ENCODE assay signal across 9 mouse cellular contexts in the genomic region with DNA sequence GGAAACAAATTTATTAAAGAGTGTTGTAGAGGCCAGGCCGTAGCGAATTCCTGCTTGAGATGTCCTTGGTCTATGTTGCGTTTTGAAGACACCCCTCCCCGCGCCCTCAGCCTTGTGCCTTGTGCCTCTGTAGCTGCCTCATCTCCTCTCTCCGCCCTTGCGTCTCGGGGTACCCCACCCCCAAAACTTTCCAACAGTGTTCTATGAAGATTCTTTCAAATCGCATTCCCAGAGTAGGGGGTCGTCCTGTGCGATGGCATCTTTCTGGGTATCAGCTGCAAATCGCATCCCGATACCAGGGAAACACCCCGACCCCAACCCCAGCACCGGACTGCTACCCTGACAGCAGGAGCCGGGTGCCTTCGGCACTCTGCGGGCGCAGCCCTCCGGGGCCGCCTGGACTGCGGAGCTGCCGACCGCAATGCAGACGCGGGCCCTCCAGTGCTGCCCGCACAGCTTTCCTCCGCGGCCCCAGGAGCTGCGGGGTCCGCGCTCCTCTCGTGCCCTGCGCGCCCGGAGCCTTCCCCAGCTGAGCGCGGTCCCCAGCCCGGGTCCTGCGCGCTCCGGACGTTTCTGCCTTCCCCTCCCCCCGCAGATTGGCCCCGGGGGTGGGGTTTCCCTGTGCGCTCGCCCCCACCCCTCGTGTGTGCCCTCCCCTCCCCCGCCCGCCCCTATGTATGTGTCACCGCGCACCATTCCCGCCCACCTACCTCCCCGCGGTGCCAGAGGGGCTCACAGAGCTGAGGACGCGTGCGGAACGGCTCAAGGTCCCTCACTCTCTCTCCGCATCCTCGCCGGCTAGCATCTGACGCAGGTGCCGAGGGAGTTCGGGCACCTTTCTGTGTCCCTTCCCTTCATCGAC. TPM values are rescaled to one million over a fixed set of nuclear protein-coding genes. Genes with fewer than 3 reads are reported as not detected.
A peak's percentile ranks its signal among the peaks of the same experiment; 100 is the strongest.
DNase-seq lines count a peak whose midpoint lies in the region; ATAC-seq and TF ChIP-seq lines count a peak whose summit lies in the region.
"Had no signal": no experiment of that assay in that cellular context is flagged by ENCODE, and none has a peak within 500 bp of the region (broad histone marks: within the 10 kb centered on the region; RNA-seq: fewer than 3 reads in every experiment).

No protein-coding gene starts in this region.

- peak; percentile 22 to 47 for DNase-seq in layer of hippocampus, postnatal 10 days (ENCODE audit: low spot score in 2 of 2)
- DNase-seq in layer of hippocampus, adult 18-20 months (ENCODE audit: low spot score in 2 of 2), result no peak
- peak; percentile 12 for DNase-seq in adrenal gland, postnatal 14 days
- peak; percentile 42 for DNase-seq in forebrain, embryonic 14.5 days (ENCODE audit: low spot score)
- peak; percentile 61 for DNase-seq in midbrain, embryonic 14.5 days
- DNase-seq in left cerebral cortex, adult 9 months (ENCODE audit: low spot score in 2 of 2), result no peak
- no peak for DNase-seq in gastrocnemius, adult 18-20 months (ENCODE audit: low spot score)
- DNase-seq in lung, adult 2 months, result no peak

- H3K4me1 ChIP-seq in forebrain, embryonic 14.5 days (ENCODE audit: control insufficient read depth, insufficient read depth, low read length), result peaks cover 4% of the 10 kb centered on the region; the same call in 1 of the 2 replicates
- no peaks in the 10 kb centered on the region for H3K4me1 ChIP-seq in midbrain, embryonic 14.5 days (ENCODE audit: control insufficient read depth, insufficient read depth, low read length)
- H3K4me1 ChIP-seq in lung, adult 2 months (ENCODE audit: control insufficient read depth, insufficient read depth, low read length), result no peaks in the 10 kb centered on the region

- peaks cover 45% of the 10 kb centered on the region for H3K27me3 ChIP-seq in forebrain, embryonic 14.5 days (replicated peaks; ENCODE audit: control insufficient read depth, insufficient read depth, low read length)
- H3K27me3 ChIP-seq in midbrain, embryonic 14.5 days (ENCODE audit: control insufficient read depth, insufficient read depth, low read length), result peaks cover 46% of the 10 kb centered on the region

- no peak overlapping the region for H3K27ac ChIP-seq in forebrain, embryonic 14.5 days (ENCODE audit: low read depth, low read length)
- no peak overlapping the region for H3K27ac ChIP-seq in midbrain, embryonic 14.5 days (replicated peaks; ENCODE audit: low read depth, low read length)
- H3K27ac ChIP-seq: macrophage had no signal

- 1% methylated on average over 51 of the region's 66 CpGs for WGBS in forebrain, embryonic 14.5 days
- 1% methylated on average over 66 of the region's 66 CpGs for WGBS in midbrain, embryonic 14.5 days
- WGBS in lung, adult 2 months, result 4% methylated on average over 66 of the region's 66 CpGs

- H3K36me3 ChIP-seq in forebrain, embryonic 14.5 days (ENCODE audit: control insufficient read depth, insufficient read depth, low read length), result no peaks in the 10 kb centered on the region
- H3K36me3 ChIP-seq in midbrain, embryonic 14.5 days (ENCODE audit: control insufficient read depth, insufficient read depth, low read length), result no peaks in the 10 kb centered on the region

- peak overlapping the region; percentile 95 for H3K4me2 ChIP-seq in forebrain, embryonic 14.5 days (ENCODE audit: low read length)
- H3K4me2 ChIP-seq in midbrain, embryonic 14.5 days (ENCODE audit: low read length), result peak overlapping the region; percentile 98

- peak; percentile 71 for ATAC-seq in forebrain, embryonic 14.5 days
- no peak; the same call in 1 of the 2 replicates for ATAC-seq in midbrain, embryonic 14.5 days (ENCODE audit: low FRiP score, low TSS enrichment)

- H3K9me3 ChIP-seq in forebrain, embryonic 14.5 days (replicated peaks; ENCODE audit: control insufficient read depth, low read length), result no peaks in the 10 kb centered on the region
- H3K9me3 ChIP-seq in midbrain, embryonic 14.5 days (ENCODE audit: control insufficient read depth, low read length), result no peaks in the 10 kb centered on the region

- no peak for TF ChIP-seq CTCF in lung, adult 2 months (IDR thresholded peaks at IDR 0.05; ENCODE audit: insufficient read depth, low read length)

- H3K4me3 ChIP-seq in forebrain, embryonic 14.5 days (ENCODE audit: low read depth, low read length), result peak overlapping the region; percentile 44
- H3K4me3 ChIP-seq in midbrain, embryonic 14.5 days (replicated peaks; ENCODE audit: low read depth, low read length), result peak overlapping the region; percentile 50
- no peak overlapping the region for H3K4me3 ChIP-seq in lung, adult 2 months (replicated peaks; ENCODE audit: extremely low read depth, low read depth, low read length)

- no peak for TF ChIP-seq POLR2A in lung, adult 2 months (IDR thresholded peaks at IDR 0.05; ENCODE audit: borderline replicate concordance, extremely low read depth, low read depth, low read length)

- peak overlapping the region; percentile 53 for H3K9ac ChIP-seq in forebrain, embryonic 14.5 days (ENCODE audit: low read length)
- H3K9ac ChIP-seq in midbrain, embryonic 14.5 days (replicated peaks; ENCODE audit: low read length), result peak overlapping the region; percentile 57

RNA-seq across cellular contexts. Expression of a gene that starts 0.5 kb away (rescaled TPM):
- total RNA-seq in layer of hippocampus, postnatal 10 days (2021), result 1 to 10 TPM; 5.6 to 5.7 TPM
- 1 to 10 TPM; 2.7 to 2.8 TPM for total RNA-seq in layer of hippocampus, adult 18-20 months (2021)
- 0.48 and 0.49 TPM in 2 replicates for total RNA-seq in adrenal gland, postnatal 14 days (2021)
- polyA plus RNA-seq in forebrain, embryonic 14.5 days (2014; fragmentation: Nextera tagmentation; extraction: Ambion mirVana), result 0.04 and 0.09 TPM in 2 replicates
- 0.08 and 0.09 TPM in 2 replicates for polyA plus RNA-seq in midbrain, embryonic 14.5 days (2014; fragmentation: Nextera tagmentation; extraction: Ambion mirVana)
- total RNA-seq in gastrocnemius, adult 18-20 months (2021), result under 1 TPM in 1 of 2 experiments, not detected in 1; 0.05 TPM
- polyA plus RNA-seq in lung, adult 2 months (2012; rRNA removed), result 0.06 and 0.59 TPM in 2 replicates
- polyA plus RNA-seq: macrophage had no signal

Comparison
In these comparisons a context has a peak if more than half of its experiments do, and no peak if none do; other contexts are left out.
1. DNase-seq: peak in layer of hippocampus, postnatal 10 days (2 of 2), adrenal gland, postnatal 14 days (single experiment), forebrain, embryonic 14.5 days (single experiment) and midbrain, embryonic 14.5 days (single experiment); none in layer of hippocampus, adult 18-20 months (0 of 2), left cerebral cortex, adult 9 months (0 of 2), gastrocnemius, adult 18-20 months (single experiment) and lung, adult 2 months (single experiment).